Mouse (Mus musculus): Measurements from ENCODE around the gene Capn15.

The Capn15 gene

GRCm38 (mm10) chr17:25919786-25920642, 65.6 kb downstream of the Capn15 start:
- peak; percentile 100 for DNase-seq (ENCODE audit: low spot score in 2 of 2)

- DNase-seq (ENCODE audit: low spot score in 2 of 2), result peak in 1 of 2 experiments; percentile 37
Measured at GRCm38 (mm10) chr17:25919144-25919785, 66.3 kb downstream of the Capn15 start, which contains the start of gene Rab40c. TSS of gene Rab40c (minus strand) at chr17:25919727.

- DNase-seq (ENCODE audit: low spot score in 2 of 2), result no peak
Measured at GRCm38 (mm10) chr17:25918037-25918750, 67.4 kb downstream of the Capn15 start.

GRCm38 (mm10) chr17:25916931-25917647, 68.5 kb downstream of the Capn15 start:
- no peak for DNase-seq (ENCODE audit: low spot score in 2 of 2)

- DNase-seq (ENCODE audit: low spot score in 2 of 2), result no peak
Measured at GRCm38 (mm10) chr17:25914295-25914694, 71.3 kb downstream of the Capn15 start.

DNA sequence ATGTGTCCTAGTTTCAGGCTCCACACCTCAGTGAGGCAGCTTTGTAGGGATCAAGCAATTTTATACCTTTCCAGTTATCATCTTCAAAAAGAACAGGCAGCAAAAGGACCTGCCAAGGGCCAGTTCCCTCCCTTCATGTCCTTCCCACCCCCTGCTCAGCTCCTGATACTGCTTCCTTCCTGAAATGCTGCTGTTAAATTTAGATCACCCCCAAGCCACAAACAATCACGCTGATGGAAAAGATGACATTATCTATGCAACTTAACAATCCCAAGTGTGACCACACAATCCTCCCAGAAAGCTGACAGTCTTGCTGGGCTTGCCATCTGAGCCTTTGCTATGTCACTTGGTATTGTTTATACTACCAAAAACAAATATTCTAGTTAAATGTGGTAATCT, 71.7 kb downstream of the Capn15 start:
- DNase-seq (ENCODE audit: low spot score in 2 of 2), result no peak

DNA sequence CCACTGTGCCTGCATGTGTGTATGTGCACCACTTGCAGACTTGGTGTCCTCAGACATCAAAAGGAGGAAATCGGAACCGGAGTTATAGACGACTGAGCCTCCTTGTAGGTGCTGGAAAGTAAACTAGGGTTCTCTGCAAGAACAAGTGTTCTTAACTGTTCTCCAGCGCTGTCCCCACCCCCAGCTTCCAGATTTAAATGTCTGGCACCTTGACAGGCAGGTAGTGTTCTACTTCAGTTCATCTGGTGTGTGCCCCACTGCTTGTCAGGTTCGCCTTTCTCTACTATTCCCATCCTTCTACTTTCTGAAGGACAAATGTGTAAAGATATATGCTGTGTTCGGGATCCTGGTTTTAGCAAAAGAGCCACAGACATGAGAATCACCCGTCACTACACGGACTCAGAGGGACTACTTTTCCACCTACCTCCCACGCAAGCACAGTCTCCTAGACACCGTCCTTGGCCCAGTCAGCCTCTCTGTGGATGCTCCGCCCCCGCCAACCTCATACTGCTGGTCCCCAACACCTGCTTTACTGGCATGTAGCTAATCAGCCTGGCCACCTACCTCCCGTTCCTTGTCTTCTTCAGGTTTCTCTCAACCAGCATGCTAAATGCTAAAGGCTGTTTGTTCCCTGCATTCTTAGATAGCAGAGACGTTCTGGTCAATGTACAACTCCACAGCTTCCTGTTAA, 72.3 kb downstream of the Capn15 start:
- DNase-seq (ENCODE audit: low spot score in 2 of 2), result no peak

- DNase-seq (ENCODE audit: low spot score in 2 of 2), result no peak
Measured at GRCm38 (mm10) chr17:25911816-25912215, 73.8 kb downstream of the Capn15 start.

Data from frontal cortex, postnatal 10 days (tissue).